Mouse (Mus musculus) megakaryocyte, adult 5-6 weeks (primary cell): ENCODE measurements around the gene Adamts16. TPM values are rescaled to one million over a fixed set of nuclear protein-coding genes. Genes with fewer than 3 reads are reported as not detected.
"Not testable (repeated sequence)": the region's sequence is repeated elsewhere in the genome, so short reads cannot be mapped to it uniquely, and the experiment has no call there.

Source experiments
- ATAC-seq: 2 replicates; pipeline ENCODE4 v1.8.0; 2016; ENCODE audit warnings: mild to moderate bottlenecking, inconsistent platforms; ENCODE audit not compliant: poor library complexity, severe bottlenecking
- total RNA-seq, 2 experiments: library from RNA; stranded (forward) in 1 of 2; stranded (reverse) in 1 of 2; fragments of 153-499, 151-499 nt in 1 of 2; fragments of 221-1000, 200-1000 nt in 1 of 2; gene quantifications; 2 replicates each; pipeline versions ENCODE4 v1.2.3 to v1.2.4; 2015 to 2017

The Adamts16 gene
- total RNA-seq (2015): not detected in 2 replicates
- total RNA-seq (2017): not detected in 2 replicates

DNA sequence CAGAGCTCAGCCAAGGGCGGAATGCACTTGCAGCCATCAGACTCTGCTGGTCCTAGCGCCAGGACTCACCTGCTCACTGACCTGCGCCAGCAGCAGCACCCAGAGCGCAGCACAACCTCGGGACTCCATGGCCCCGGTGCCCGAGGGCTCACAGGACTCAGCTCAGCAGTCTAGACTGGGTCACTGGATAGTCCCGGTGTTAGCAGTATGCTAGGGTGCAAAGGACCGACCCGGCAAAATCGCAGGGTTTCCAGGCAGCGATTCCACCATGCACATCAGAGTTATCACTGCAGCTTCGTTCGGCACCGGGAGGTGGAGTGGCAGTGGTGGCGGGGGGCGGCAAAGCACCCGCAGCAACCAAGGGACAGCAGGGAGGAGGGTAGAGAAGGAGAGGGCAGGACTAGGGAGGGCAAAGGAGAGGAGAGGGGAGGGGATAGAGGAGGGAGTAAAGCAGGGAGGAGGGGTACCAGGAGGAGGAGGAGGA is at the start of gene Adamts16:
Gene Adamts16 (minus strand): TSS at position 391 of the 484 bp plus-strand sequence.
- ATAC-seq: no peak

- ATAC-seq: no peak
Observed at GRCm38 (mm10) chr13:70887136-70887535, 45.5 kb upstream of the Adamts16 start.

- no peak for ATAC-seq
Observed at GRCm38 (mm10) chr13:70885006-70885405, 43.4 kb upstream of the Adamts16 start.

GRCm38 (mm10) chr13:70883891-70884890 is 42.6 kb upstream of the Adamts16 start:
- no peak for ATAC-seq

DNA sequence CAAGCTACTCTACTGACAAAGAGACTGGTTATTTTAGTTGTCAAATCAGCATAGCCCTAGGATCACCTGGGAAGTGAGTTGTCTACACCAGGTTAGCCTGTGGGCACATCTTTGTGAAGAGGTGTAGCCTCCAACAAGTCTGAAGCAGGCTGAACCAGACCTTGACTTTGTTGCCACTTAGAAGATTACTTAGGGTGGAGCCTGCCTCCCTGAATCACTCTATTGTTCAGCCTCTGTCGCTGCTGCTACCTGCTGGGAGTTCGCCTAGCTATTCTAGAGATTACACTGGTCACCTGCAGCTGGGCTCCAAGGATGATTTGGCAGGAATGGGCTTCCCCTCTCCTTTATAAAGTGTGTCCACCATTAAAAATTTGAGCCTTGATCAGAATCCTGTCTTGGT is 38.4 kb upstream of the Adamts16 start:
- not testable (repeated sequence) for ATAC-seq

- ATAC-seq: no peak
Observed at GRCm38 (mm10) chr13:70877550-70877913, 35.9 kb upstream of the Adamts16 start.

DNA sequence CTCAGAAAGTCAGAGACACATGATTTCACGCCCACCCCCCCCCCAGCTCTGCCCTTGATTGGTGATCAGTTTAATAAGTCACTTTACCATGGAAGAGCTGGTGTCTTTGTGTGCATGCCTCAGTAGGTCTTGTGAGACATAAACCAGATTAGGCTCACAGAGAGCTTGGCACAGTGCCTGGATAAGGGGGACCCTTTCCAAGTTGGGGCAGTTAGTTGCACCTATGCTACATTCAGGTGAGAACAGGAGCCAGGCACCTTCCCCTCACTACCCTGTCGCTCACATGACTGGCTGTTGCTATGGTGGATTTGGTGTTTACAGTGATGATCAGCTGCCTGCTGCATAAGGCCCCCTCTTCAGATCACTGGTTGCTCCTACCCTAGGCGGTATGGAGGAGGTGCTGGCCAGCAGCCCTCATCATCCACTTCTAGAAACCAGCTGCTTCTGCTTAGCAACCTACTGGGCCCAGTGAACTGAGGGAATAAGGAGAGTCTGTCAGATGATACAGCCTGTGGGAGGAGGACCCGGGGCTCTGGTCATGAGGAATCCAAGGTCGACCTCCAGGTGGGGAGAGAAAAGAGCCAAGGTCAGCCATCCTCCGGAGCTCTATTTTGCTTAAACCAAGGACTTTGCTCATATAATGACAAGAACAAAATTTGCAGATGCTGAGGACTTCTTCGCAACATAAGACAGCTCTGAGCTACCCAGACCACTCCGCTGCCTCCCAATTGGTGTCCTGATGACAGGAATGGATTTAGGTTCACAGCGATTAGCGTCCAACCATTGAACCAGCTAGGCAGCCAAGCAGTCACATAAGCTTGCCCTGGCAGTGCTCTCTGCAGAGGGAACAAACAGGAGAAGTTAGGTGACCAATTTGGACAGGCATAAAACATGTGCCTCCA is 35.3 kb upstream of the Adamts16 start:
- ATAC-seq: no peak

DNA sequence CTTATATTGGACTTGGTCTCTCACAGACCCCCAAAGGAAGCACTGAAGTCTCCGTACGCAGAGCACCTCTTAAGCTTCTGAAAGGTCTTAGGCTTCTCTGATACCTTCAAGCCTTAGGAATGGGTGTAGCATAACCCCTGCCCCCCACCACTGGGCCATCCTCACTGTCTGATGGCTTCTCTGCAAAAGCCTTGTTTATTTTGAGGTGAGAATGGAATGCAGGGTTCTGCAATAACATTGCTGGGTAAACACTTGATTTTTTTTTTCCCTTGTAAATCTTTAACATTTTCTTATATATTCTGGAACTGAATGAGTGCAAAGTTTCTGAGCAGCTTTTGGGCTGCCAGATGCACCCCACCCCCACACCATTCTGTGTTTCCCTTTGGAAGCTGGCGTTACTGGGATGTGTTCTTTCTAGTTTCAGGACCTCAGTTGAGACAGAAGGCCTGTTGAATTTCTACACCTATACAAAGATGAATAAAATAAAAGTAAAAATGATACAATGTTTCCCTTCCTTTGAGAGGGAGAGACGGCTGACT is 33.9 kb upstream of the Adamts16 start:
- ATAC-seq: no peak

DNA sequence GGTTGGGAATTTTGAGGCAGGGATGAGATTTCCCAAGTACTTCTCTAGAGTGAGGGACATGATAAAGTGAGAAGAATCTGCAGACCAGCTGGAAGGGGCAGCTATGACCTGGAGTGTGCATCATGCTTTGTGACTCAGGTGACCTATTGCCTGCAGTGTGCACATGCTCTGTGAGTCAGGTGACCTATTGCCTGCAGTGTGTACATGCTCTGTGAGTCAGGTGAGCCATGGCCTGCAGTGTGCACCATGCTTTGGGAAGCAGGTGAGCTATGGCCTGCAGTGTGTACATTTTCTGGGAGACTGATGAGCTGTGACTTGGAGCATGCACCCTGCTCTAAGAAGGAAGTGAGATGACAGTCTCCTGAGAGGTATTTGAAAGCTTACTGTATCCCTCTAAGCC is 33.1 kb upstream of the Adamts16 start:
- ATAC-seq: no peak

GRCm38 (mm10) chr13:70873851-70874250 is 32.2 kb upstream of the Adamts16 start:
- ATAC-seq: not testable (repeated sequence)

DNA sequence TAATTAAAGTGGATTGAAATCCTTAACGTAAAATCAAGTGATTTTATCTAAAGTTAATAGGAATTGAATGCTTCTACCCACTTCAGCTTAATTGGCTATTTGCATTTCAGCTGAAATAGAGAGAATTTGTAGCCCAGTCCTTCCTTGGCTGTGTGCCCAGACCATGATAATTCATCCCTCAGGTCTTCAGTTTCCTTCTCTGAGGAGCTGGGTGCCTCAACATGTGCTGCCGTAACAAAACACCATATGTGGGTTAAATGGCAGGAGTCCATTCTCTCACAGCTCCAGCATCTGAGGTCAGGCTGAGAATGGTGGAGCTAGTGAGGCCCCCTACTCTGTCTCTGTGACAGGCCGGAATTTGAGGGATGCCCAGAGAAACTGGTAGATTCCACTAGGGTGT is 29.4 kb upstream of the Adamts16 start:
- no peak for ATAC-seq

- no peak for ATAC-seq
Observed at GRCm38 (mm10) chr13:70866971-70867625, 25.5 kb upstream of the Adamts16 start.

- no peak for ATAC-seq
Observed at GRCm38 (mm10) chr13:70865867-70866266, 24.3 kb upstream of the Adamts16 start.

GRCm38 (mm10) chr13:70862162-70862908 is 20.7 kb upstream of the Adamts16 start:
- no peak for ATAC-seq

DNA sequence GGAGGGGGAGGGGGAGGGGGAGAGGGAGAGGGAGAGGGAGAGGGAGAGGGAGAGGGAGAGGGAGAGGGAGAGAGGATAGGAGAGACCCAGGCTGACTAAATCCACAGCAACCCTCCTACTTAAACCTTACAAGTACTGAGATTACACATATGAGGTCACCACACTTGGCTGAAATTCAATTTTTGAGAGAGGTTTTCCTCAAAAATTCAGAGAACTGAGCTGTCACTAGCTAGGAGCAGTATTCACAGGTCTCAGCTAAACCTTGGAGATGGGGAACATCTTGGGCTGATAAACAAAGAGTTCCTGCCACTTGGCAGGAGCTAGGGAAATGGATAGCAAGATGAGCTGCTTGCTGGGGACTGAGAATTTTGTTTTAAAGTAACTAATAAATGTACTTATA is 12.0 kb upstream of the Adamts16 start:
- ATAC-seq: no peak

DNA sequence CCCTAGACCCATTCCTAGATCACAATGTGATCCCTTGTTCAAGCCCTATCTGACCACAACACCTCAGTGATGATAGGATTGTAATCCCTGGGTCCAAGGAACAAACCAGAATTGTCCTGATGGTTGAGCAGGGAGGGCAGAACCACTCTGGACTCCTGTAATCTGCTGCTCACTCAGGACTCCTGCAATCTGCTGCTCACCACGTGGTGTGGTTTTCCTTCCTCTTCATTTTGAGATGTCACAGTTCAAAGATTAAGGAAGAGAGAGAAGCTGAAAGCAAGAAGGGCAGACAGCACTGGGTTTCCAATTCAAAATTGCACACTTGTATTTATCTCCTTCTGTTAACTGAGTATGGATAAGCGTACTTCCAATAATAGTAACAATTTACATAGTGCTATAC is 5.3 kb upstream of the Adamts16 start:
- no peak for ATAC-seq

DNA sequence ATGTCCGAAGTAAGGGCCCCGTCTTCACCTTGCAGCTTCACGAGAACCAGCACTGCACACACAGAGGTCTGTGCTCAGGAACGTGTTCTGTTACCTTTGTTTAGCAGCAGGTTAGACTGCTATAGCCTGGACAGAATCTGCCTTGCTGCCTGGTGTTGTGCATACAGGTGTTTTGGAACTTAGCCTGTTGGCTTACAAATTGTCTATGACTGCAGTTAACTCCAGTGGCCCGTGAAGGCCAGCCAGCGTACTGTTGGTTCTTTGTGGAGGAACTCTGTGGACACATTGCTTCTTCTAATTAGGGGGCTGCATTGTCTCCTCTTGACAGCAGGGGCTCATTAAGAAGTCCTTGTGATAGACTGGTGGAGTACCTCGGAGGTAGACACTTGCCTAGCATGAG is 3.9 kb upstream of the Adamts16 start:
- no peak for ATAC-seq

DNA sequence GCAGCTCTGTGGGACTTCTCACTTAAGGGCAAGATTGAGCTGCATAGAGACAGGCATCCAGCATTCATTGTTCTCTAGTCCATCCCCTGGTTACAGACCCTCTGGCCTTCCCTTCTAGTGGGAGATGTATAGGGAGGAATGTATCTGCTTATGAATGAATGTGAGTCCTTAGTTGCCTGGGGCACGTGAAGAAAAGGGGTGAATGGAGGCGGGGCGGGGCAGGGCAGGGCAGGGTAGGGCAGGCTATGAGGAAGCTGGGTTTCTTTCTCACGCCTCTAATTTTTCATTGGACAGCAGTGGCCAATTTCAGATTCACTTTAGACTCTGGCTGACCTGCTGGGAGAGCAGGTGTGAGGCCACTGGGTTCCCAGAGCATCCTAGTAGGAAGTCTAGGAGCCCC is 515 bp upstream of the Adamts16 start:
- ATAC-seq: no peak

GRCm38 (mm10) chr13:70840161-70840560 is 1.4 kb downstream of the Adamts16 start:
- peak; percentile 57 for ATAC-seq

DNA sequence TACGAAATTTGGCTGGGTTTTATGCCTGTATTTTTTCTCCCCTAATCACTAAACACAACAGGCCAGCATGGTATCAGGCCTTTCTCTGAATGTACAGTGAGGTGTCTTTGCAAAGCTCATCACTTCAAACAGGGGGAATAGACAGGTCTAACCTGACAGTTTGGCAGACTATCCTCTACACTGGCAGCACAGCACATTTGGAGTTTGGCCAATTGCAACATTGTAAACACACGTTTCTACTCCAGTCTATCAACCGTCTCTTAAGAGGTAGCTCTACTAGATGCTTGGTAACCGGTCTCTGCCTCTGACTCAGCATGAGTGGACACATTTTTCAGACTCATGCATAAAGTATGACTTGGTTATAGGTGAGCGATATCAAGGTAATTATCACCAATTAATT is 4.0 kb downstream of the Adamts16 start:
- ATAC-seq: no peak
